Mouse (Mus musculus) neural tube, embryonic 12.5 days (tissue): ENCODE data around the gene Sin3a. TPM values are rescaled to one million over a fixed set of nuclear protein-coding genes. Genes with fewer than 3 reads are reported as not detected.

Source experiments
- ATAC-seq: fragments of 200-750 bp; cut with Nextera tagmentation; 2 replicates; pipeline ENCODE4 v1.8.0; 2017; ENCODE audit warnings: low read depth, mild to moderate bottlenecking, moderate TSS enrichment, moderate library complexity; ENCODE audit not compliant: low FRiP score
- H3K27ac ChIP-seq: fragments of 300-500 bp; sonication (generic); 2 replicates; pipeline ENCODE4 v1.5.1; 2016
- H3K27me3 ChIP-seq: fragments of 300-500 bp; sonication (generic); replicated peaks from 2 replicates; pipeline ENCODE4 v1.6.1; 2016; ENCODE audit warnings: mild to moderate bottlenecking
- H3K36me3 ChIP-seq: fragments of 300-500 bp; sonication (generic); 2 replicates; pipeline ENCODE4 v1.6.1; 2016; ENCODE audit warnings: mild to moderate bottlenecking
- H3K4me1 ChIP-seq: fragments of 300-500 bp; sonication (generic); 2 replicates; pipeline ENCODE4 v1.6.1; 2016
- H3K4me2 ChIP-seq: fragments of 300-500 bp; sonication (generic); replicated peaks from 2 replicates; pipeline ENCODE4 v1.6.1; 2016; ENCODE audit warnings: mild to moderate bottlenecking
- H3K4me3 ChIP-seq: fragments of 300-500 bp; sonication (generic); 2 replicates; pipeline ENCODE4 v1.5.1; 2016
- H3K9ac ChIP-seq: fragments of 300-500 bp; sonication (generic); 2 replicates; pipeline ENCODE4 v1.6.1; 2016; ENCODE audit warnings: mild to moderate bottlenecking
- H3K9me3 ChIP-seq: fragments of 300-500 bp; sonication (generic); 2 replicates; pipeline ENCODE4 v1.6.1; 2016; ENCODE audit warnings: mild to moderate bottlenecking
- WGBS: fragments of 180-500 bp; shearing (Covaris S2); methylation state at CpG from one replicate; pipeline ENCODE4 v1.1.7; 2016; 5-methylcytosine and 5-hydroxymethylcytosine counted together
- polyA plus RNA-seq: library from polyadenylated mRNA; unstranded; fragments of >200 nt; fragmentation: Nextera tagmentation; extraction: Ambion mirVana; gene quantifications from 2 replicates; pipeline ENCODE4 v1.2.1, GENCODE M21; 2016

Gene Sin3a
- 33.0 and 33.7 TPM in 2 replicates for polyA plus RNA-seq

GRCm38 (mm10) chr9:57071801-57072351, at the start of gene Sin3a:
Sin3a (plus strand) TSS chr9:57072040.
- H3K27ac ChIP-seq: peak within 1 kb of the TSS; percentile 88
- no peaks in the 10 kb centered on the region for H3K27me3 ChIP-seq
- peak within 1 kb of the TSS; percentile 94 for H3K4me2 ChIP-seq
- peaks cover 18% of the 10 kb centered on the region for H3K4me1 ChIP-seq
- no peaks in the 10 kb centered on the region for H3K9me3 ChIP-seq
- under 1% methylated on average over 34 of the region's 34 CpGs for WGBS
- ATAC-seq: no peak
- no peaks in the 10 kb centered on the region for H3K36me3 ChIP-seq
- peak within 1 kb of the TSS; percentile 76 for H3K9ac ChIP-seq
- peak within 1 kb of the TSS; percentile 79 for H3K4me3 ChIP-seq

DNA sequence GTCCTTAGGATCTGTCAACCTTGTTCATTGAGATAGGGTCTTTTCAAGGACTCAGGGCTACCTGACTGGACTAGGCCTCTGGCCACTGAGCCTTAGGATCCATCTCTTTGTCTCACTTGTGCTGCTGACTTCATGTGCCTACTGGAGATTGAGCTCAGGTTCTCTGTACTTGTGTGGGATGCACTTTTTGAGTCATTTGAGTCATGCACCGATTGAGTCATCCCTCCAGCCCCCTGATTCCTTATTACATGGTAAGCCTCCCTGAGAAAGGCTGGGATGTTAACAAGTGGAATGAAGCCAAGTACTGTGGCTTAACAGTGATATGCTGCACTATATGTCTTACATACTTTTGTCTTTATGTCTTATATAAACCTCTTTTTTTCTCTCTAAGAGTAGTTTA, 40.1 kb upstream of the Sin3a start:
- no peak for ATAC-seq
- H3K9me3 ChIP-seq: no peaks in the 10 kb centered on the region
- no peak overlapping the region for H3K27ac ChIP-seq
- no peaks in the 10 kb centered on the region for H3K4me1 ChIP-seq
- 98% methylated on average over 1 of the region's 1 CpGs for WGBS
- no peaks in the 10 kb centered on the region for H3K27me3 ChIP-seq
- H3K4me3 ChIP-seq: no peak overlapping the region
- peaks cover 57% of the 10 kb centered on the region for H3K36me3 ChIP-seq
- H3K4me2 ChIP-seq: no peak overlapping the region
- H3K9ac ChIP-seq: no peak overlapping the region

- Histone ChIP-seq H3K4me1 (no peaks in the 10 kb centered on the region), H3K4me3 (no peak overlapping the region), H3K36me3 (peaks cover 37% of the 10 kb centered on the region), H3K9ac (no peak overlapping the region), H3K4me2 (no peak overlapping the region), H3K27me3 (no peaks in the 10 kb centered on the region), H3K9me3 (no peaks in the 10 kb centered on the region), H3K27ac (no peak overlapping the region)
- 90% methylated on average over 1 of the region's 1 CpGs for WGBS
- no peak for ATAC-seq
These were observed 15.6 kb upstream of the Sin3a start for GRCm38 (mm10) chr9:57056237-57056636.

- Histone ChIP-seq H3K9me3 (no peaks in the 10 kb centered on the region), H3K4me2 (no peak overlapping the region), H3K4me1 (no peaks in the 10 kb centered on the region), H3K4me3 (no peak overlapping the region), H3K9ac (no peak overlapping the region), H3K27ac (no peak overlapping the region), H3K27me3 (no peaks in the 10 kb centered on the region), H3K36me3 (peaks cover 22% of the 10 kb centered on the region)
- 98% methylated on average over 2 of the region's 2 CpGs for WGBS
- ATAC-seq: no peak
These were observed 7.7 kb upstream of the Sin3a start for GRCm38 (mm10) chr9:57064164-57064563.

- H3K36me3 ChIP-seq: no peaks in the 10 kb centered on the region
- no peak overlapping the region for H3K9ac ChIP-seq
- 77% methylated on average over 3 of the region's 3 CpGs for WGBS
- H3K27ac ChIP-seq: no peak overlapping the region
- 0 out of 2 replicates have a peak, but pooled peaks cover 3% of the 10 kb centered on the region for H3K4me1 ChIP-seq
- no peak overlapping the region for H3K4me2 ChIP-seq
- H3K9me3 ChIP-seq: no peaks in the 10 kb centered on the region
- H3K27me3 ChIP-seq: no peaks in the 10 kb centered on the region
- no peak overlapping the region for H3K4me3 ChIP-seq
- ATAC-seq: no peak
These were observed 3.6 kb upstream of the Sin3a start for GRCm38 (mm10) chr9:57068266-57068665.

DNA sequence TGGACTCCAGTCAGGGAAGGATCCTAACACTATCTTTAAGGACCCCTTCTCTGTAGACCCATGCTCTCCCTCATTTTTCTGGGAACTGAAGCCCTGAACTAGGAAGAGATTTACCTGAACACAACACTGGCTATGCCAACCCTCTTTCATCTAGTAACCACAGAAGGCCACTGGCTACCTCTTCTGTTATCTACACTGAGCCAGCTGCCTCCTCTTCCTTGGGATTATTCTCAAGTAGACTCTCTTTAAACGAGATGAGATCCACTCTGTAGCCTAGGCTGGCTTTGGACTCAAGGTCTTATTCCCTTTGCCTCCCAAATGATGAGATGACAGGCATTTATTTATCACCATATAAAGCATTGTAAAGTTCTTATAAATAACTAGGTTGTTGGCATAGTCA, 1.6 kb upstream of the Sin3a start:
- Histone ChIP-seq H3K27ac (no peak overlapping the region), H3K9me3 (no peaks in the 10 kb centered on the region), H3K36me3 (no peaks in the 10 kb centered on the region), H3K4me1 (peaks cover 18% of the 10 kb centered on the region), H3K4me3 (no peak overlapping the region), H3K4me2 (no peak overlapping the region), H3K9ac (no peak overlapping the region), H3K27me3 (no peaks in the 10 kb centered on the region)
- no peak for ATAC-seq
- WGBS: 72% methylated on average over 1 of the region's 1 CpGs

DNA sequence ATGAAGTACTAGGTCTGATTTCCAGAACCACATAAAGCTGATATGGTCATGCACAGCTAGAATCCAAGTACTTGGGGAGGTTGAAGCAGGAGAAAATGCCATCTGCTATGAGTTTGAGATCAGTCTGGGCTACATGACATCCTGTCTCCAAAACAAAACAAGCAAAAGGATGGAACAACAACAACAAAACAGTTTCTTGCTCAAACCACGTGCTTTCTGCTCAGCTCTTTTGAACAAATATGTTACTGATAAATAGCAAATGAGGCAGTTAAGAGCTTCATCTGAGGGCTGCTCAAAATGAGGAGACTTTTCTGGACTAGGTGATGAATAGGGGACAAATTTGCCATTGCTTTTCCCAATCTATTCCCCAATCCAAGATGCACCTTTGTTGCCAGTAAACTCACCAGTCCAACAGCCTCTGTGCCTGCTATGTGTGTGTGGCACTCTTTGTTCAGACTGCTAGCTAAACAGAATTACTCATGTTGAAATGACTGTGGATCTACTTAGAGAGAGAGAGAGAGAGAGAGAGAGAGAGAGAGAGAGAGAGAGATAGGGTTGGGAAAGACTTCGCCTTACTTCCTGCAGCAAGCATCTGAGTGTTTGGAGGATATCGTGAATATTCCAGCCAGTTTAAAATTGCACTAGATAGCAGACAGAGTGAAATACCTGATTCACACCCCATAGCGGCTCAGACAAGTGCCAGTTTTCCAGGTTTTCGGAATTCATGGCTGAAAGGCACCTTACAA, 867 bp upstream of the Sin3a start:
- Histone ChIP-seq H3K4me1 (peaks cover 18% of the 10 kb centered on the region), H3K27ac (no peak overlapping the region), H3K27me3 (no peaks in the 10 kb centered on the region), H3K4me3 (peak overlapping the region; percentile 79), H3K4me2 (peak overlapping the region; percentile 94), H3K9ac (peak overlapping the region; percentile 48), H3K36me3 (no peaks in the 10 kb centered on the region), H3K9me3 (no peaks in the 10 kb centered on the region)
- no peak for ATAC-seq
- WGBS: 29% methylated on average over 5 of the region's 5 CpGs

GRCm38 (mm10) chr9:57072526-57072988, 717 bp downstream of the Sin3a start:
- peak overlapping the region; percentile 79 for H3K4me3 ChIP-seq
- WGBS: under 1% methylated on average over 40 of the region's 40 CpGs
- peak overlapping the region; percentile 94 for H3K4me2 ChIP-seq
- H3K4me1 ChIP-seq: peaks cover 18% of the 10 kb centered on the region
- no peaks in the 10 kb centered on the region for H3K36me3 ChIP-seq
- ATAC-seq: no peak
- no peaks in the 10 kb centered on the region for H3K27me3 ChIP-seq
- H3K9ac ChIP-seq: peak overlapping the region; percentile 76
- peak overlapping the region; percentile 88 for H3K27ac ChIP-seq
- no peaks in the 10 kb centered on the region for H3K9me3 ChIP-seq

- H3K4me1 ChIP-seq: peaks cover 23% of the 10 kb centered on the region
These were observed 1.3 kb downstream of the Sin3a start for GRCm38 (mm10) chr9:57072989-57073789.

DNA sequence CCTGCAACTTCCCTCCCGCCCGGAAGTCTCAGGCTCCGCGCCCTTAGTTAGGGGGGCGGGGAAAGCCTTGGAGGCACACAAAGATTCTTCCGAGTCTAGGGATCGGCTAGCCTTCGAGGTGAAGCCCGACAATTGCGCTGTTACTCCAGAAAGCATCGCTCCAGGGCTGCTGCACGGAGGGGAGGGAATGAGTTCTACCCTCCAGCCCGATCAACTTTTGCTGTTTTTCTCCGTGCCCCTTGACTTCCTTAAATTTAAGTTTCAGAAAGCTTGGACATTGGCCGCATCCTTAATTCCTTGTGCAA, 1.9 kb downstream of the Sin3a start:
- WGBS: under 1% methylated on average over 15 of the region's 15 CpGs
- H3K27me3 ChIP-seq: no peaks in the 10 kb centered on the region
- H3K4me1 ChIP-seq: peaks cover 23% of the 10 kb centered on the region
- no peaks in the 10 kb centered on the region for H3K36me3 ChIP-seq
- H3K4me2 ChIP-seq: peak overlapping the region; percentile 94
- H3K9ac ChIP-seq: peak overlapping the region; percentile 63
- peak overlapping the region; percentile 91 for H3K4me3 ChIP-seq
- ATAC-seq: no peak
- H3K9me3 ChIP-seq: no peaks in the 10 kb centered on the region
- peak overlapping the region; percentile 53 for H3K27ac ChIP-seq

More at GRCm38 (mm10) chr9:57072989-57073789, 1.3 kb downstream of the Sin3a start:
- under 1% methylated on average over 54 of the region's 54 CpGs for WGBS
- Histone ChIP-seq H3K9me3 (no peaks in the 10 kb centered on the region), H3K9ac (peak overlapping the region; percentile 76), H3K36me3 (no peaks in the 10 kb centered on the region), H3K4me2 (peak overlapping the region; percentile 94), H3K27ac (peak overlapping the region; percentile 88), H3K4me3 (peak overlapping the region; percentile 91), H3K27me3 (no peaks in the 10 kb centered on the region)
- peak; percentile 61 for ATAC-seq

DNA sequence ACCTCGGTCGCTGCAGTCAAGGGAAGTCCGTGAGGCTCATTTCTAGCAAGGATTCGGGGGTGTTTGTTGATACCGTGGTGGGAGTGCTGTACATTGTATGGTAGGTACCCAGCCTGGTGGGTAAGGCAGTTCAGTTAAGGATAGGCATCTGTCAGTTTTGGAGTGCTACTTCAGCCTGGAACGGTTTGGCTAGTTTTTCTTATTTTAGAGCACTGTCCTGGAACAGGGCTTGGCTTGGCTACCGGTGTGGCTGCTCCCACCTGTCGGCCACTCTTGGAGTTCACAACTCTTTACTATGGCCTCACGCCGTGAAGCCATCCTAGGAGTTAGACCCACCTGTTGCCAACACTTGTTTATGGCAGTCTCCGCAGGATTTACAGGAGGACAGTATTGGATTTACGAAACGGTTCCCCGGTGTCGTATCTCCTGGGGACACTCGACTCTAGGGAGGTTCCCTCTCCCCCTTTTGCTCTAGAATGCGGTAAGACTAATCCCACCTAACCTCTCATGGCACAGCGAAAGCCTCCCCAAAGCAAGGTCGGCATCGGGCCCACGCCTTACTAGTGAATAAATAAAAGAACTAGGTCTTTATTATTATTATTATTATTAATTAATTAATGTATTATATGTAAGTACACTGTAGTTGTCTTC, 2.5 kb downstream of the Sin3a start:
- ATAC-seq: no peak
- peak overlapping the region; percentile 63 for H3K9ac ChIP-seq
- H3K4me1 ChIP-seq: peaks cover 23% of the 10 kb centered on the region
- no peaks in the 10 kb centered on the region for H3K27me3 ChIP-seq
- WGBS: 6% methylated on average over 21 of the region's 21 CpGs
- no peaks in the 10 kb centered on the region for H3K36me3 ChIP-seq
- no peaks in the 10 kb centered on the region for H3K9me3 ChIP-seq
- peak overlapping the region; percentile 91 for H3K4me3 ChIP-seq
- H3K27ac ChIP-seq: peak overlapping the region; percentile 53; the same call in 1 of the 2 replicates
- peak overlapping the region; percentile 94 for H3K4me2 ChIP-seq
